Mouse (Mus musculus): ENCODE measurements at regions not wholly inside any gene's neighbourhood (a gene's known extent, or its start where the extent isn't known, plus 50 kb on each side); places are given as distances from the start of the nearest gene placed in this dataset.
A peak's percentile ranks its signal among the peaks of the same experiment; 100 is the strongest.

DNA sequence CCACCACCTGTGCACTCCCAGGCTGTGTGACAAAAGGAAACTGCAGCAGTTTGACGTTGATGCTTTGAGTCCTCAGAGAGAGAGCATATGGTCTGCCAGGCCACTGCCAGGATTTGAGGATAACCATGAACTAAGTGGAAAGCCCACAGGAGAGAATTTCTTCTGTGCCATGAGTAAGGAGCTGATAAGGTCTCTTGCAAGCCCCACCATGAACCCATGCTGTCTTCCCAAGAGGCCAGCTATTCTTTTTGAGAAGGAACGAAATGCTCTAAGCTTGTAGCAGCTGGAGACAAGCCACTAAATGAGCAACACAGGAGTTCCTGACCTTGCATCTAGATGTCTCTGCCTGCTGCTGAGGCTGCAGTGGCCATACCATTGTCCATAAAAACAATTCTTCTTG lies 98.4 kb upstream of the S1pr3 start:
- H3K27me3 ChIP-seq (ENCODE audit: control insufficient read depth, insufficient read depth, low read length), result no peaks in the 10 kb centered on the region
- H3K4me3 ChIP-seq (ENCODE audit: extremely low read depth, insufficient read depth, insufficient read length), result no peak overlapping the region
- DNase-seq (ENCODE audit: low read depth in 1 of 2, low spot score in 2 of 2), result no peak
- no peak overlapping the region for H3K27ac ChIP-seq (ENCODE audit: insufficient read depth, low read length)
- H3K4me1 ChIP-seq (ENCODE audit: control insufficient read depth, insufficient read depth, insufficient read length), result no peaks in the 10 kb centered on the region
- WGBS, result 74% methylated on average over 2 of the region's 2 CpGs
- TF ChIP-seq CTCF (IDR thresholded peaks at IDR 0.05; ENCODE audit: extremely low read depth, insufficient read depth, insufficient read length, insufficient replicate concordance) (no peak), POLR2A (IDR thresholded peaks at IDR 0.05; ENCODE audit: low read depth, low read length) (no peak)
- no peaks in the 10 kb centered on the region for H3K36me3 ChIP-seq (ENCODE audit: control insufficient read depth, insufficient read depth, low read length)

DNA sequence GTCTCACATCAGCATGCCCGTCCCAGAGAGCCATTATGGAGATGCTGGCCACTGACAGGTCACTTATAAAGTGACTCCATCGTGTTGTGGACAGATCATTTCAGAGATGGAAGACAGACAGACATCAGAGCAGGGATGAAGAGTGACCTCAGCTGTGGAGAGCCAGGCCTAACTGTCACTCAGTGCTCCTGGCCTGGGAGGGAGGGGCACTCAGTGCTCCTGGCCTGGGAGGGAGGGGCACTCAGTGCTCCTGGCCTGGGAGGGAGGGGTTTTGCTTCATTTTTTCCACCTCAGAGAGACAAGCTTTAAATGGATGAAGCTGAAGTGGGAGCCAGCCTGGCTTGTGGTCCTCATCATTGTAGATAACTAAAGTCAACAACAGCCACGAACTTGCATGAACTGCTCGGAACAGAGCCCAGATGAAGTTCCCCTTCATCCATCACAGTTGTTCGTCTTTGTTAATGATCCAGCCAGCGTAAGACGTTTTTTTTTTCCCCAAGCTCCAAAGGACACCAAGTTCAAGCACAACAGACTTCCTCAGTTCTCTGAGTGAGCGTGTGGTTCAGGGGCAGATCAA lies 96.7 kb upstream of the S1pr3 start:
- TF ChIP-seq POLR2A (IDR thresholded peaks at IDR 0.05; ENCODE audit: low read depth, low read length) (no peak), CTCF (IDR thresholded peaks at IDR 0.05; ENCODE audit: extremely low read depth, insufficient read depth, insufficient read length, insufficient replicate concordance) (no peak)
- Histone ChIP-seq H3K27ac (ENCODE audit: insufficient read depth, low read length) (no peak overlapping the region), H3K4me1 (ENCODE audit: control insufficient read depth, insufficient read depth, insufficient read length) (peaks cover 3% of the 10 kb centered on the region; the same call in 1 of the 2 replicates), H3K36me3 (ENCODE audit: control insufficient read depth, insufficient read depth, low read length) (no peaks in the 10 kb centered on the region), H3K4me3 (ENCODE audit: extremely low read depth, insufficient read depth, insufficient read length) (no peak overlapping the region), H3K27me3 (ENCODE audit: control insufficient read depth, insufficient read depth, low read length) (no peaks in the 10 kb centered on the region)
- no peak for DNase-seq (ENCODE audit: low read depth in 1 of 2, low spot score in 2 of 2)
- WGBS, result 74% methylated on average over 8 of the region's 8 CpGs

DNA sequence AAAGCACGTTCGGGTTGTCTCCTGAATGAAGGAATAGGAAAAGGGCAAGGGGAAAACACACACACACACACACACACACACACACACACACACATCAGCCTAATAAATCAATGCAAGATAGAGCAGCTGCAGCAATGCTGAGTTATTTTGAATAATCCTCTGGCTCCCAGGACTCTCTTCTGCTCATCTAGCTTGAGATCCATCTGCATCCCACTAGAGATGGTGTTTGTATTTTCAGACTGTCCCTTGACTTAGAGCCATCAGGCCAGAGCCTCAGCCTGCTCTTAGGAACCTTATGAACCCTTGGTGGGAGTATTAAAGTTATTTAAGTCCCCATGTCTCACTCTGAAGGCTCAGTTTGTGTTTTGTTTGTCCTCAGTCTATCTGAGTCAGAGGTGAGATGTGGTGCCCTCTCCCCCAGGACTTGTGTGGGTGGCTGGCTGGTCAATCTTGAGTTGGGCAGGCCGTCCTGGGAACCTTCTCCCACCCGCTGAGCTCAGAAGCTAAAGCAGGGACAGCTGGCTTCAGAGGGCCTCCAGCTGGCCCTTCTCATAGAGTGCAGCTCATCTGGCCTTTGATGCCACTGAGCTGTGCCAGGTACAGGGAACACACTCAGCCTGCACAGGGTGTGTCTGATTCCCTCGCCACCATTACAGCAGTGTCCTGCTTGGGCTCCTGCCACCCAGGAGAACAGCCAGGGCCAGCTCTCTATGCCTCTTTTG lies 95.1 kb upstream of the S1pr3 start:
- Histone ChIP-seq H3K4me3 (ENCODE audit: extremely low read depth, insufficient read depth, insufficient read length) (no peak overlapping the region), H3K36me3 (ENCODE audit: control insufficient read depth, insufficient read depth, low read length) (no peaks in the 10 kb centered on the region), H3K4me1 (ENCODE audit: control insufficient read depth, insufficient read depth, insufficient read length) (peaks cover 3% of the 10 kb centered on the region; the same call in 1 of the 2 replicates), H3K27ac (ENCODE audit: insufficient read depth, low read length) (no peak overlapping the region), H3K27me3 (ENCODE audit: control insufficient read depth, insufficient read depth, low read length) (no peaks in the 10 kb centered on the region)
- WGBS, result 90% methylated on average over 5 of the region's 5 CpGs
- TF ChIP-seq POLR2A (IDR thresholded peaks at IDR 0.05; ENCODE audit: low read depth, low read length), result no peak
- DNase-seq (ENCODE audit: low read depth in 1 of 2, low spot score in 2 of 2), result no peak

DNA sequence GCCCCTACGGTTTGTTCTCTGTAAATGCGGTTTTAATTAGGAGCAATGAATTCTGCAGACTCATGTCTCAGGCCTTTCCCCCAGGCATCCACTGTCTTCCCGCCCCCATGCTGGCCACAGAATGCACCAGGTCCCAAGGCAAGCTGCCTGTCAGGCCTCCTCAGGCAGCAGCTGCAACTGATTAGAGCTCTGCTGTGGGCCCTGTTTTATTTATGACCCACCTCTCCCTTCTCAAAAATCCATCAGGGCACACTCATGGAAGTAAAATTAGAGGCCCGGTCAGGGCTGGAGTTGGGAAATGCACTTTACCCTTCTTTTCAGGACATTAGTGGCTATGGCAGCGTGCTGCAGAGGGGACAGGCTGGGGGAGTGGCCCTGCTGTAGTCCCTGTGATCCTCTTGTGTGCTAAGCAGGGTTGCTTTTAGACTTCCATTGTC lies 93.9 kb upstream of the S1pr3 start:
- DNase-seq (ENCODE audit: low read depth in 1 of 2, low spot score in 2 of 2), result no peak
- no peak for TF ChIP-seq CTCF (IDR thresholded peaks at IDR 0.05; ENCODE audit: extremely low read depth, insufficient read depth, insufficient read length, insufficient replicate concordance)
- TF ChIP-seq POLR2A (IDR thresholded peaks at IDR 0.05; ENCODE audit: low read depth, low read length), result no peak
- peaks cover 3% of the 10 kb centered on the region; the same call in 1 of the 2 replicates for H3K4me1 ChIP-seq (ENCODE audit: control insufficient read depth, insufficient read depth, insufficient read length)
- WGBS, result 67% methylated on average over 5 of the region's 5 CpGs
- no peaks in the 10 kb centered on the region for H3K36me3 ChIP-seq (ENCODE audit: control insufficient read depth, insufficient read depth, low read length)
- no peaks in the 10 kb centered on the region for H3K27me3 ChIP-seq (ENCODE audit: control insufficient read depth, insufficient read depth, low read length)
- H3K27ac ChIP-seq (ENCODE audit: insufficient read depth, low read length), result no peak overlapping the region
- H3K4me3 ChIP-seq (ENCODE audit: extremely low read depth, insufficient read depth, insufficient read length), result no peak overlapping the region

DNA sequence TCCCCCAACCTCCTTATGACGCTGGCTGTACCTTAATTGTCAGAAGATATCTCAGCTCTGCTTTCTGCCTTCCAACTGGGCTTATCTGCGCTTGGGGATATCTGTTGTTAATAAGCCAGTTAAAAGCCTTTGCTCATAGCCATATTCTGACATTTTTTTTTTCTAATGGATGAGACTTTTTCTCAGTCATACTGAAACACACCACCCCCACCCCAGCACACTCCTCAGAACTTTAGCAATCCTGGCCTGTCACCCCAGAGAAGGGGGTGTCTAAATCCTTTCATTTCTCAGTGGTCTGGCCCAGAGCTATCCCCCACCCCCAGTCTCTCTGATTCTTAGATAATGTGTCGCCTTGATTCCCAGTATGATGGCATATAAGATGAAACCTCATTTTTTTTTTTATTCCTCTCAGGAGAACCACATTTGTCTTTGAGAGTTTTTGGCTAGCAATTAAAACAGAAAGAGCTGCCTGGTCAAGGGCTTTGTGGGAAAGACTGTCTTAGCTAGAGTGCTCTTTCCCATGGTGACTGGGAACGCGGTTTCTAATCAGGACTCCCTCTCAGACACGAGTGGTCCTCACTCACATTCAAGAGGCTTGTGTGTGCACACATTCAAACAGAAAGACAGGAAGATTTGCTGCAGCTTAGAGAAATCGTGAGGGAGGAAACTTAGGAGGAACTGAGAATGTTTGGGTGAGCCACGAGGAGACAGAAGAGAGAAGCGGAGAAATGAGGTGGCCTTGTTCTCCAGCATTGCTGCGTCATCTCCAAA lies 93.2 kb upstream of the S1pr3 start:
- Histone ChIP-seq H3K4me1 (ENCODE audit: control insufficient read depth, insufficient read depth, insufficient read length) (peaks cover 3% of the 10 kb centered on the region; the same call in 1 of the 2 replicates), H3K4me3 (ENCODE audit: extremely low read depth, insufficient read depth, insufficient read length) (no peak overlapping the region), H3K36me3 (ENCODE audit: control insufficient read depth, insufficient read depth, low read length) (no peaks in the 10 kb centered on the region), H3K27ac (ENCODE audit: insufficient read depth, low read length) (no peak overlapping the region), H3K27me3 (ENCODE audit: control insufficient read depth, insufficient read depth, low read length) (no peaks in the 10 kb centered on the region)
- DNase-seq (ENCODE audit: low read depth in 1 of 2, low spot score in 2 of 2), result peak; percentile 26 to 27
- no peak for TF ChIP-seq POLR2A (IDR thresholded peaks at IDR 0.05; ENCODE audit: low read depth, low read length)
- TF ChIP-seq CTCF (IDR thresholded peaks at IDR 0.05; ENCODE audit: extremely low read depth, insufficient read depth, insufficient read length, insufficient replicate concordance), result no peak
- WGBS, result 41% methylated on average over 10 of the region's 10 CpGs

DNA sequence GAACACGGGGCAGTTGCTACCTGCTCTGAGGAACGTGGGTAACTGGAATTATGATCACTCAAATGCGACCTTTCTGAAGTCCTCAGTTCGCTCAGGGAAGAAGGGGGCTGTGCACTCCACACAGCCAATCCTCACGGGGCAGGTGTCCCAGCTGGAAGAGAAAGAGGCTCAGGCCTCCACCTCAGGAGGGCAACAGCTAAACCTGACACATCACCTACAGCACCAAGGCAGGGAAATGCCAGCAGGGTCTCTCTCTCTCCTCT lies 92.7 kb upstream of the S1pr3 start:
- H3K27ac ChIP-seq (ENCODE audit: insufficient read depth, low read length), result no peak overlapping the region
- no peaks in the 10 kb centered on the region for H3K36me3 ChIP-seq (ENCODE audit: control insufficient read depth, insufficient read depth, low read length)
- no peak for TF ChIP-seq CTCF (IDR thresholded peaks at IDR 0.05; ENCODE audit: extremely low read depth, insufficient read depth, insufficient read length, insufficient replicate concordance)
- no peak for TF ChIP-seq POLR2A (IDR thresholded peaks at IDR 0.05; ENCODE audit: low read depth, low read length)
- H3K4me3 ChIP-seq (ENCODE audit: extremely low read depth, insufficient read depth, insufficient read length), result no peak overlapping the region
- 17% methylated on average over 5 of the region's 5 CpGs for WGBS
- peaks cover 3% of the 10 kb centered on the region; the same call in 1 of the 2 replicates for H3K4me1 ChIP-seq (ENCODE audit: control insufficient read depth, insufficient read depth, insufficient read length)
- no peaks in the 10 kb centered on the region for H3K27me3 ChIP-seq (ENCODE audit: control insufficient read depth, insufficient read depth, low read length)
- no peak for DNase-seq (ENCODE audit: low read depth in 1 of 2, low spot score in 2 of 2)
